Mouse (Mus musculus): ENCODE results near the gene Ipo11. TPM values are rescaled to one million over a fixed set of nuclear protein-coding genes. Genes with fewer than 3 reads are reported as not detected.
"Not testable (repeated sequence)": the region's sequence is repeated elsewhere in the genome, so short reads cannot be mapped to it uniquely, and the experiment has no call there.

The Ipo11 gene
- total RNA-seq, 2 experiments from 2014 or later = 60.1 to 62.4 TPM

DNA sequence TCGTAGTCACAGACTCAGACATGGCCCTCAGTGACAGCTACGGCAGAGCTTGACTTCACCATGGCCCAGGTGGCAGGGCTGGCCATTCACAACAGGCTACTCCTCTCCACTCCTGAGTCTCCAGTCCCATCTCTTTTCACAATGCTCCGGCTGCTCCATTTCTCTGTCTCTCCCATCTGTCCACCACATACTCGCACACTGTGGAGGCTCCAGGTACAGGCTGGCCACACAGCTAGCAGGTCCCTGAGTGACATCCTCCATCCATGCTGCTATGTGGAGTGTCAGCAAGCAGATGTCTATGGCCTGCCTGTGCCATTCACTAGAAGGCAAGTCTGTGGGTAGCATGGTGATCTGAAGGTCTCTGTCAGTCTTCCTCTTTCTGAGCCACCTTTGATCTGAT, 29.5 kb downstream of the Ipo11 start:
- no peak for ATAC-seq (replicated peaks; ENCODE audit: low FRiP score, low TSS enrichment, poor library complexity, severe bottlenecking)

- not testable (repeated sequence) for ATAC-seq (replicated peaks; ENCODE audit: low FRiP score, low TSS enrichment, poor library complexity, severe bottlenecking)
These were observed 31.6 kb downstream of the Ipo11 start for GRCm38 (mm10) chr13:106905154-106905553.

GRCm38 (mm10) chr13:106904637-106905036, 32.1 kb downstream of the Ipo11 start:
- no peak for ATAC-seq (replicated peaks; ENCODE audit: low FRiP score, low TSS enrichment, poor library complexity, severe bottlenecking)

- 0 out of 2 replicates have a peak, but pooled peaks have one; percentile 27 for ATAC-seq (replicated peaks; ENCODE audit: low FRiP score, low TSS enrichment, poor library complexity, severe bottlenecking)
These were observed 42.5 kb downstream of the Ipo11 start for GRCm38 (mm10) chr13:106894284-106894683.

DNA sequence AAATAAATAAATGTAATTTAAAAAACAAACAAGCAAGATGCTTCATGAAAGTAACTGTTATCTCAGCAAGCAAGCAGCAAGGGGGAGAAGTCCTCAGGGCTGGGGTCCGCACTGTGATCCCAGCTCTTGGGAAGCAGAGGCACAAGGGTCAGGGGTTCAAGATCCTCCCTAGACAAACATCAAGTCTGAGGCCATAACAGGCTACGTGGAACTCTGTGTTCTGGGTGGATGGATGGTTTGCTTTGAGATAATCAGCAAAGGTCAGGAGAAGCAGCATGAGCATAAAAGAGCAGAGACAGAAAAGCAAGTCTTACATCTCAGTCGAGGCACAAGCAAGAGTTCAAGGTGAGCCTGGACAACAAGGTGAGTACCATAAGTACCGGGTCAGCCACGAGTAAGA, 43.1 kb downstream of the Ipo11 start:
- ATAC-seq (replicated peaks; ENCODE audit: low FRiP score, low TSS enrichment, poor library complexity, severe bottlenecking) = peak; percentile 6; the same call in 1 of the 2 replicates

DNA sequence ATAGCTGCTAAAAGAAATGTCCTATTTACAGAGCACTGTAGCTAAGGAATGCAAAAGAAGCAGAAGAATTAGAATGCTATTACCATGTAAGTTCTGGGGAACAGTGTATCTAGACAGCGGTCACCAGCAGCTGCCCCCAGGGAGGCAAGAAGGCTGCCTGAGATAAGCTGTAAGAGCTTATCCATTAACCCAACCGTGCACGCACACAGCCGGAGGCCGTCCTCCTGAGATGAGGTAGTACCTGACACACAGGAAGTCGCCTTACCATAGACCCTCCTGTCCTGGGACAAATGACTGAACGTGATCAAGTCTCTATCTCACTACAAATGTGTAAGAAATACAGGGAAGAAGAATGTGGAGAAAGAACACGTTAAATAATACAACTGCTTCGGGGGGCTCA, 43.6 kb downstream of the Ipo11 start:
- ATAC-seq (replicated peaks; ENCODE audit: low FRiP score, low TSS enrichment, poor library complexity, severe bottlenecking) = peak; percentile 99

DNA sequence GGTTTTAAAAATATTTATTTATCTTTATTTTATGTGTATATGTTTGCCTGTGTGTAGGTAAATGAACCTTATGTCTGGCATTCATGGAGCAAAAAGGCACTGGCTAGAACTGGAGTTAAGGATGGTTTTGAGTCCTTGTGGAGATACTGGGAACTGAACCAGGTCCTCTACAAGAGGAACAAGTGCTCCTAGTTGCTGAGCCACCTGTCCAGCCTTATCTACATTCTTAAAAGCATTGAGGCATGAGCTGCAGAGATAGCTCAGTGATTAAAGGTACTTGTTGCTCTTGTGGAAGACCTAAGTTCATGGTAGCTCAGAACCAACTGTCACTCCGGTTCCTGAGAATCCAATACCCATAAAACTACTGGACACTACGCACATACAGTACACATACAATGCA, 49.4 kb downstream of the Ipo11 start:
- ATAC-seq (replicated peaks; ENCODE audit: low FRiP score, low TSS enrichment, poor library complexity, severe bottlenecking) = peak; percentile 82

DNA sequence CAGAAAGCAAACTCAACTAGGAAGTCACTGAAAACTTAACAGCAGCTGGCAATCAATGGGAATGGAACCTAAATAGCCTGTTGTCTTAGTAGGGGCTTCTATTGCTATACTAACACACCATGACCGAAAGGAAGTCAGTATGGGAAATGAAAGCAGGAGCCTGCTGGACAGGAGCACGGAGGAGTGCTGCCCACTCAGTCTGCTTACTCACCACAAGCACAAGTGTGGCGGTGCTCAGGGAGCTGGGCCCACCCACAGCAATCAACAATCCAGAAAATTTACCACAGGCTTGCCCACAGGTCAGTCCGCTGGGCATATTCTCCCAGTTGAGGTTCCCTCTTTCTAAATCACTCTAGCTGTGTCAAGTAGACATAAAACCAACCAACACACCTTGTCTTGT, 52.5 kb downstream of the Ipo11 start:
- ATAC-seq (replicated peaks; ENCODE audit: low FRiP score, low TSS enrichment, poor library complexity, severe bottlenecking) = no peak

- peak; percentile 92 for ATAC-seq (replicated peaks; ENCODE audit: low FRiP score, low TSS enrichment, poor library complexity, severe bottlenecking)
These were observed 60.5 kb downstream of the Ipo11 start for GRCm38 (mm10) chr13:106876278-106876677.

GRCm38 (mm10) chr13:106865547-106865946, 71.2 kb downstream of the Ipo11 start:
- peak; percentile 96 for ATAC-seq (replicated peaks; ENCODE audit: low FRiP score, low TSS enrichment, poor library complexity, severe bottlenecking)

DNA sequence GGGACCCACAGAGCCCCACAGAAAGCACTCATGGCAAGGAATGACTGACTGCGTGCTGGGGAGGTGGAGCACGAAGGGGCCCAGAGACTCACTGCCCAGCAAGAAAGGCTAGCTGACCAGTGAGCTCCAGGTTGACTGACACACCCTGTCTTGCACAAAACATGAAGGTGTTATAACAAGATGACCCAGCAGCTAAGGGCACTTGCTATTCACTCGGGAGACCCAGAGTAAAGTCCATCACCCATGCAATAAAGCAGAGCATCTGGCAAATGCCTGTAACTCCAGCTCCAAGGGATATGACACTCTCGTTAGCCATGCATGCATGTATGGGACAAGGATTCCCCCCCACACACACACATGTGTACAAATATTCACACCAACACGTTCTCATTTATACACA, 78.0 kb downstream of the Ipo11 start:
- ATAC-seq (replicated peaks; ENCODE audit: low FRiP score, low TSS enrichment, poor library complexity, severe bottlenecking) = no peak

GRCm38 (mm10) chr13:106856556-106856955, 80.2 kb downstream of the Ipo11 start:
- ATAC-seq (replicated peaks; ENCODE audit: low FRiP score, low TSS enrichment, poor library complexity, severe bottlenecking) = no peak

GRCm38 (mm10) chr13:106847534-106847933, 89.2 kb downstream of the Ipo11 start:
- ATAC-seq (replicated peaks; ENCODE audit: low FRiP score, low TSS enrichment, poor library complexity, severe bottlenecking) = no peak

DNA sequence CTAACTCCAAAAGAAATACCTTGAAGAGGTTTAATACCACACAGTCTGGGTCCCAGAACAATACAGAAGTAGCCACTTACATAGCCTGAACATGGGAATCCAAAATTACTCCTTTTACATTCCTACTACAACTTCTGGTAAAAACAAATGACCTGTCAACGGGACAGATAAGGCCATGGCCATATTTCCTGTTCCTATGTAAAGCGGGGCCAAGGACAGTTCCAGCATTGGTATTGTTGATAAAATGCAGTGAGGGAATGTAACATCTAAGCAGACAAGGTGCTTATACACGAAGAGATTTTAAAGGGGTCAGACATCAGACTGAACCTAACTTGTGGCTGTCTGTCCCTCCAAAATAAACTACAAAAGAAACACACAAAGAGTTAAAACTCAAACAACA, 91.8 kb downstream of the Ipo11 start:
- ATAC-seq (replicated peaks; ENCODE audit: low FRiP score, low TSS enrichment, poor library complexity, severe bottlenecking) = no peak

DNA sequence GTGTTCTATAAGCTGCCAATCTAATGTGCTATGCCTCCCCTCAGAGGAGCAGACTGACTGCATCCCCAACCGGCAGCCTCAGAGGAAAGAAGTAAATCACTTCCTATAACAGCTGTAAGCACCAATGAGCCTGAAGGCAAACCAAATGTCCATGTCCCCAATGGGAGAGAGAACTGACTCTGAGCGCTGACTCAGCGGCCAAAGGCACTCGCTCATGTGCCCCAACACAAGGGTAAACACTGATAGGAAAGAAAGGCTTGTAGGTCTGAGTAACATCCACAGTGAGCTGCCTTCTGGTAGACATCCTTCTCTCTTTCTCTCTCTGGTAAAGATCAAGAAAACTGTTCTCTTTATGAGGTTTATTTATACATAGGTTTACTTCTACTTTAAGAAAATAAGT, 94.2 kb downstream of the Ipo11 start:
- no peak for ATAC-seq (replicated peaks; ENCODE audit: low FRiP score, low TSS enrichment, poor library complexity, severe bottlenecking)

- 0 out of 2 replicates have a peak, but pooled peaks have one; percentile 28 for ATAC-seq (replicated peaks; ENCODE audit: low FRiP score, low TSS enrichment, poor library complexity, severe bottlenecking)
These were observed 98.0 kb downstream of the Ipo11 start for GRCm38 (mm10) chr13:106838778-106839177.

GRCm38 (mm10) chr13:106836527-106836879, 100.3 kb downstream of the Ipo11 start:
- ATAC-seq (replicated peaks; ENCODE audit: low FRiP score, low TSS enrichment, poor library complexity, severe bottlenecking) = peak; percentile 54

DNA sequence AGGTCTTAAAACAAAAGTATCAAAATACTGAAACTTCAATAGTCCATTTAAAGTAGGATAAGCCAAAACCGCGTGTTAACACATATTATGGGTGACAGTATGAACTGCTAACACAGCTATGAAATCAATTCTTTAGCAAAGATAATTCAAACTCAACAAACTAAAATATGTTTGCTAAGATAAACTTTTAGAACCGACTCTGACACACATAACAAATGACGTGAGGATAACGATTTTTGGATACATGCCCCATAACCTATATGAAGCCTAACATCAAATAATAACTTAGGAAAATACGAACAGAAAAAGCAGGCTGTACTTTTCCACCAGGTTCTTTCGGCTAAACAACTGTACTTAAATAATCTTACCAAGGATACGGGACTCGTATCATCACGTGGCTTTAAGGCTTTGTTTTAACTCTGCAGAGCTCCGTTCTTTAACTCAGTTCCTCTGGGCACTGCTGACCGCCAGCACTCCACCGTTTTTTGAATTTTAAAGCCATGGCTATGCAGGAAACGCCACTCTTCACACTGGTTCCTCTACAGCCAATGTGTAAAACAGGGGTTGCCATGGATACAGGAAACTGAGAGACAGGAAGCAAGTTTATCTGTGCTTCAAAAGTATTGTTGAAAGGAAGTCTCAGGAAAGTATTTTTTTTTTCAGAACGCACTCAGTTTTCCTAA, 100.8 kb downstream of the Ipo11 start:
- ATAC-seq (replicated peaks; ENCODE audit: low FRiP score, low TSS enrichment, poor library complexity, severe bottlenecking) = peak; percentile 80

DNA sequence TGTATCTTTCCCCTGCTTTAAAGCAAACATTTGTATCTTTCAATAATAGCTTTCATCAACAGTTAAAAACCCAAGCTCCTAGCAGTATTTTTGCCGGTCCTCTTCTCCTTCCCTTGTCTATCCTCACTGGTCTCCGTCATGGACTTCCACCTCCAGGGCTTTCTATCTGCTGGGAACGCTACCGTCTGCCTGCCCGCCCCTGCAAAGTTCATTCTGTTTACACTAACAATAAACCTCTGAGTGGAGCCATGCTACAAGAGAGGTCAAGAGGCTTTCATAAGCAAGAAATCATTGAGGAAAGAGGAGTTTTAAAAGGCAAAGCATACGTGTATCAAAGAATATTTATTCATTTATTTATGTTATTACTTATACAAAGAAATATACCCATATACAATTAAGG, 106.7 kb downstream of the Ipo11 start:
- no peak for ATAC-seq (replicated peaks; ENCODE audit: low FRiP score, low TSS enrichment, poor library complexity, severe bottlenecking)

DNA sequence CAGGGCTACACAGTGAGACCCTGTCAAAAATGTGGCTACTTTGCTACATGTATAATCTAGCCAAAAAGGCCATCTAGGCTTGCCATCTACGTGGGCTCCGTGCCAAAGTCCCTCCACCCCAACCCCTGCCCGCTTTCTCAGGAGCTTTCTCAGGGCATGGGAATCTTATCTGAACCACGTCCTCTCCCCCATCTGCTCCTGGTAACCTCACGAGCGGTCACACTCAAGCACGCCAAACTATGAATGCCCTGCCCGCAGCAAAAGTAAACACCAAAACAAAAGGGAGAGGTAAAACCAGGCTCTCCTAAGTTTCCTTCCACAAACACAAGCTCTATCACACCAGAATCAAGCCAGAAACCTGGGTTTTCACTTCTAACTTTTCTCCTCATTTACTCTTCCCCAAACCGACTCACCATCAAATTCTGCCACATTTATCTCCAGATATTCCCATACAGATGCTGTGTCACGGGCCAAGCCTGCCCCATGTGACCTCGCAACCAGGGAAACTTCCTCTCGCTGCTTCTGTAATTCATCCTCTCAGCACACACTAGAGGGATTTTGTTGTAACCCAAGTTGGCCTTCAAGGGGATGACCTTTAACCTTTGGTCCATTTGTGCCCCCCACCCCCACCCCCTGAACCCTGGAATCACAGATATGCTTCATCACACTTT, 107.3 kb downstream of the Ipo11 start:
- ATAC-seq (replicated peaks; ENCODE audit: low FRiP score, low TSS enrichment, poor library complexity, severe bottlenecking) = peak; percentile 80

- no peak for ATAC-seq (replicated peaks; ENCODE audit: low FRiP score, low TSS enrichment, poor library complexity, severe bottlenecking)
These were observed 111.1 kb downstream of the Ipo11 start for GRCm38 (mm10) chr13:106825618-106826017.
